ENCODE assay signal across 8 mouse cellular contexts in the genomic region with DNA sequence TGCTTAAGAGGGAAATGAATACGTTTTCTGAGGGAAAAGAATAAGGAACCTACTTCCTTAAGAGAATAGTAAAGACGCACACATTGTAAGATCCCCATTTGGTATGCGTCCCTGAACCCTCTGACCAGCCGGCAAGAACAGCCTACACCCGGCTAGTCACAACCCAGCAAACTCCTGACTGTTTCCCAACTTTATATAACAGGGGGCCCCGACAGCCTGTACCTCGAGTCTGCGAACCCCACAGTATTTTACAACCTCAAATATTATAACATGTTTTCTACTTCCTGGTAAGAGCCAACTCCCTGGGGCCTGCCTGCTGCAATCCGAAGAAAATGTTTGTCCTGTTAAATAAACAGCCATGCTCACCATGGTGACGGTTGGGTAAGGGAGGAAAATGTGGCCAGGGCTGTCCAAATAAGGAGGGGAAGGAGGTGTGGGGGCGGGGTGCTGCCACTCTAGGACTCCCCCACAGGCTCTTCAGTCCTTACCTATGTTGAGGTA. TPM values are rescaled to one million over a fixed set of nuclear protein-coding genes. Genes with fewer than 3 reads are reported as not detected.
A peak's percentile ranks its signal among the peaks of the same experiment; 100 is the strongest.
DNase-seq lines count a peak whose midpoint lies in the region; TF ChIP-seq lines count a peak whose summit lies in the region.

No protein-coding gene starts in this region.

- 33% methylated on average over 11 of the region's 11 CpGs for WGBS in spleen, adult 2 months

- intact Hi-C loops in heart, postnatal 36 days (cut with DNase I) = loop anchor here (1.0 kb wide), 1 partner anchor 20 kb away; no protein-coding TSS in a partner anchor

- 0 out of 2 replicates have a peak overlapping the region, but pooled peaks have one; percentile 10 for H3K27ac ChIP-seq in spleen, adult 2 months (ENCODE audit: insufficient read depth, low read length)
- H3K27ac ChIP-seq in embryonic fibroblast, embryonic 13.5 days (ENCODE audit: insufficient read depth, low read length) = peak overlapping the region; percentile 64

- no peak for DNase-seq in spleen, adult 2 months (ENCODE audit: low read depth in 1 of 2, low spot score in 2 of 2)
- no peak for DNase-seq in spleen, adult 18-20 months
- DNase-seq in heart, postnatal 36 days = peak; percentile 62 to 71
- peak; percentile 71 to 80 for DNase-seq in kidney, postnatal 4 days
- DNase-seq in lung, postnatal 36 days = peak; percentile 96
- DNase-seq in right cerebral cortex, postnatal 14 days = peak; percentile 40
- DNase-seq in thymus, postnatal 0 days (ENCODE audit: low spot score) = no peak

- TF ChIP-seq POLR2A in spleen, adult 2 months (IDR thresholded peaks at IDR 0.05; ENCODE audit: low read depth, low read length) = no peak
- no peak for TF ChIP-seq POLR2A in embryonic fibroblast, embryonic 13.5 days (IDR thresholded peaks at IDR 0.05; ENCODE audit: low read depth, low read length)

- peaks cover 6% of the 10 kb centered on the region; the same call in 1 of the 2 replicates for H3K4me1 ChIP-seq in spleen, adult 2 months (ENCODE audit: control insufficient read depth, insufficient read depth, insufficient read length)
- peaks cover 10% of the 10 kb centered on the region for H3K4me1 ChIP-seq in embryonic fibroblast, embryonic 13.5 days (ENCODE audit: control insufficient read depth, insufficient read depth, low read length)

- H3K4me3 ChIP-seq in spleen, adult 2 months (ENCODE audit: extremely low read depth, insufficient read depth, insufficient read length) = no peak overlapping the region
- H3K4me3 ChIP-seq in embryonic fibroblast, embryonic 13.5 days (ENCODE audit: insufficient read depth, low read length) = no peak overlapping the region

- no peaks in the 10 kb centered on the region for H3K36me3 ChIP-seq in spleen, adult 2 months (ENCODE audit: control insufficient read depth, insufficient read depth, low read length)

- TF ChIP-seq CTCF in spleen, adult 2 months (IDR thresholded peaks at IDR 0.05; ENCODE audit: extremely low read depth, insufficient read depth, insufficient read length, insufficient replicate concordance) = no peak
- TF ChIP-seq CTCF in embryonic fibroblast, embryonic 13.5 days (IDR thresholded peaks at IDR 0.05; ENCODE audit: borderline replicate concordance, insufficient read depth, low read length) = no peak

- no peaks in the 10 kb centered on the region for H3K27me3 ChIP-seq in spleen, adult 2 months (ENCODE audit: control insufficient read depth, insufficient read depth, low read length)

RNA-seq across cellular contexts. Expression of a gene that starts 2.8 kb away (rescaled TPM):
- 3.7 and 5.0 TPM in 2 replicates for polyA plus RNA-seq in spleen, adult 2 months (2012; rRNA removed)
- polyA plus RNA-seq in embryonic fibroblast, embryonic 13.5 days (2011; ENCODE audit: insufficient read length, low read depth, missing spikeins) = 2.5 and 7.4 TPM in 2 replicates
- 10 to 100 TPM in 1 of 2 experiments, 1 to 10 TPM in 1; 7.9 to 13.5 TPM for total RNA-seq in heart, postnatal 36 days (2021)
- polyA plus RNA-seq in thymus, postnatal 0 days (2015; fragmentation: Nextera tagmentation; extraction: Ambion mirVana) = 0.95 and 1.1 TPM in 2 replicates

RNA-seq across cellular contexts. Expression of a gene that starts 38.1 kb away (rescaled TPM):
- polyA plus RNA-seq in spleen, adult 2 months (2012; rRNA removed) = 3.7 and 3.9 TPM in 2 replicates
- 8.0 and 8.8 TPM in 2 replicates for polyA plus RNA-seq in embryonic fibroblast, embryonic 13.5 days (2011; ENCODE audit: insufficient read length, low read depth, missing spikeins)
- 1 to 10 TPM; 4.6 to 5.4 TPM for total RNA-seq in heart, postnatal 36 days (2021)
- 4.6 and 5.1 TPM in 2 replicates for polyA plus RNA-seq in thymus, postnatal 0 days (2015; fragmentation: Nextera tagmentation; extraction: Ambion mirVana)

RNA-seq across cellular contexts. Expression of a gene that starts 42.5 kb away (rescaled TPM):
- polyA plus RNA-seq in spleen, adult 2 months (2012; rRNA removed) = 59.9 and 87.9 TPM in 2 replicates
- 9.2 and 9.9 TPM in 2 replicates for polyA plus RNA-seq in embryonic fibroblast, embryonic 13.5 days (2011; ENCODE audit: insufficient read length, low read depth, missing spikeins)
- total RNA-seq in heart, postnatal 36 days (2021) = 10 to 100 TPM; 18.0 to 20.1 TPM
- 216 and 236 TPM in 2 replicates for polyA plus RNA-seq in thymus, postnatal 0 days (2015; fragmentation: Nextera tagmentation; extraction: Ambion mirVana)

RNA-seq across cellular contexts. Expression of a gene that starts 57.7 kb away (rescaled TPM):
- 43.9 and 46.7 TPM in 2 replicates for polyA plus RNA-seq in spleen, adult 2 months (2012; rRNA removed)
- polyA plus RNA-seq in embryonic fibroblast, embryonic 13.5 days (2011; ENCODE audit: insufficient read length, low read depth, missing spikeins) = 64.5 and 66.5 TPM in 2 replicates
- 10 to 100 TPM; 47.4 to 51.9 TPM for total RNA-seq in heart, postnatal 36 days (2021)
- polyA plus RNA-seq in thymus, postnatal 0 days (2015; fragmentation: Nextera tagmentation; extraction: Ambion mirVana) = 129 and 133 TPM in 2 replicates

Comparison
In these comparisons a context has a peak if more than half of its experiments do, and no peak if none do; other contexts are left out.
1. DNase-seq: peak in heart, postnatal 36 days (2 of 2), kidney, postnatal 4 days (2 of 2), lung, postnatal 36 days (single experiment) and right cerebral cortex, postnatal 14 days (single experiment); none in spleen, adult 2 months (0 of 2), spleen, adult 18-20 months (0 of 2) and thymus, postnatal 0 days (single experiment).